Mouse (Mus musculus): ENCODE data around the gene Acvr1. TPM values are rescaled to one million over a fixed set of nuclear protein-coding genes. Genes with fewer than 3 reads are reported as not detected.

The Acvr1 gene
- polyA plus RNA-seq, 1 experiment from 2014 or later = 7.4 TPM

DNA sequence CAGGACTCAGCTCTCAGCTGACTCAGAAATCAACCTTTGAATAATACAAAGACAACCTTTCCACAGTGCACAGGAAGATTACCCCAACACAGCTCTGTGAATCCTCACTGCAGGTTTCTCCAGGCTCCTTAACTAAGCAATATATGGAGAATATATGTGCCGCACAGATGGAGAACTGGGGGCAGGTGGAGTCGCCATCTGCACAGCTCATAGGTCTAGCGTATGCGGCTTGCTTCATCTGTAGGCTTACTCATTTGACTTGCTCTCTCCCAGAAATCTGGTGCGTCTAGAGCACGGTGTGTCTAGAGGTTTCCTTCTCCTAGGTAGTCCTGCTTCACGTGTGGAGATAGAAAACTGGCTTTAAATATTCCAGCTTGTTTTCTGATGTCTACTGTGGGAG, 134.7 kb downstream of the Acvr1 start:
- Histone ChIP-seq H3K9me3 (ENCODE audit: control insufficient read depth, low read length) (no peaks in the 10 kb centered on the region), H3K4me3 (replicated peaks; ENCODE audit: low read length) (no peak overlapping the region), H3K36me3 (ENCODE audit: control insufficient read depth, insufficient read depth) (no peaks in the 10 kb centered on the region), H3K4me1 (replicated peaks; ENCODE audit: control insufficient read depth, insufficient read depth, low read length) (no peaks in the 10 kb centered on the region; the same call in 1 of the 2 replicates), H3K27me3 (replicated peaks; ENCODE audit: control insufficient read depth, insufficient read depth, low read length) (no peaks in the 10 kb centered on the region), H3K9ac (replicated peaks; ENCODE audit: low read depth, low read length) (no peak overlapping the region), H3K4me2 (ENCODE audit: low read length) (no peak overlapping the region), H3K27ac (ENCODE audit: low read length) (no peak overlapping the region)
- 78% methylated on average over 7 of the region's 7 CpGs for WGBS
- ATAC-seq = peak; percentile 62

DNA sequence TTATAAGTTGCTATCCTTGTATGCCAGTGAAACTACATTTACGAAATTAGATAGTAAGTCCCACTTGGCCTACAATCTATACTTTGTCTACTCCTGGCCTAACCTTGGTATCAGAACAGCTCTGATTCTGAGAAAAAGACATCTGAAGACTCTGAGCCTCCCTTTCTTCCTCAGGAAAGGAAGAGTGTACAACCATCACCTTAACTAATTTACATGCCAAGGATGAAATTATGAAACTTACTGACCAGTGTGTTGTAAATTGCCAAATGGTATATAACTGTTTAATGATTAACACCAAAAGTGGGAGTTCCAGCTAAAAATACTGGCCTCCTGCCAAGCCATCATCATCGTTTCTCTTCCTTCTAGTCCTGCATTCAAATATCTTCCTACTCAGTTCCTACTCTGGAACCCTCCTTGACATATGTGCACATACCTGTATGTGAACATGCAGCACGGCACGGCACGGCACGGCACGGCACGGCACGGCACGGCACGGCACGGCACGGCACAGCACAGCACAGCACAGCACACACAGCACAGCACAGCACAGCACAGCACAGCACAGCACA, 141.4 kb downstream of the Acvr1 start:
- H3K4me1 ChIP-seq (replicated peaks; ENCODE audit: control insufficient read depth, insufficient read depth, low read length) = no peaks in the 10 kb centered on the region
- no peak overlapping the region for H3K4me3 ChIP-seq (replicated peaks; ENCODE audit: low read length)
- H3K9me3 ChIP-seq (ENCODE audit: control insufficient read depth, low read length) = no peaks in the 10 kb centered on the region
- no peak for ATAC-seq
- H3K27me3 ChIP-seq (replicated peaks; ENCODE audit: control insufficient read depth, insufficient read depth, low read length) = no peaks in the 10 kb centered on the region
- no peak overlapping the region for H3K4me2 ChIP-seq (ENCODE audit: low read length)
- no peak overlapping the region for H3K27ac ChIP-seq (ENCODE audit: low read length)
- WGBS = 94% methylated on average over 13 of the region's 13 CpGs
- no peaks in the 10 kb centered on the region for H3K36me3 ChIP-seq (ENCODE audit: control insufficient read depth, insufficient read depth)
- no peak overlapping the region for H3K9ac ChIP-seq (replicated peaks; ENCODE audit: low read depth, low read length)

DNA sequence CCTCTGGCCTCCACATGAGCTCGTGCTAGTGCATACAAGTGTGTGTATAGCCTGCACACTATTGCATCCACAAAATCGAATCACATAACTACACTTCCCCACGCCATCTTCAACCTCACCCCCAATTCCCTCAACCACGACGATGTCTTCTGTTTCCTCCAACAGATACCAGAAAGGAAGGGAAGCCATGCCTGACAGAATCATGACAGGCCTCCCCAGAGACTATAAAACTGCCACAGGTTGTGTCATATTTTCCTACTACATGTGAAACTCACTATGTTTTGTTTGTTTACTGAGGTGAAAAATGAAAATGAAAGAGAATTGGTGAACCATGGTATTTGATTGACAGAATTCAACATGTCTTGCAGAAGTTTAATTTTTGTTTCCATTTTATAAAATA, 143.6 kb downstream of the Acvr1 start:
- WGBS = 91% methylated on average over 5 of the region's 5 CpGs
- Histone ChIP-seq H3K9ac (replicated peaks; ENCODE audit: low read depth, low read length) (no peak overlapping the region), H3K9me3 (ENCODE audit: control insufficient read depth, low read length) (no peaks in the 10 kb centered on the region), H3K4me2 (ENCODE audit: low read length) (no peak overlapping the region), H3K27ac (ENCODE audit: low read length) (no peak overlapping the region), H3K4me3 (replicated peaks; ENCODE audit: low read length) (no peak overlapping the region), H3K36me3 (ENCODE audit: control insufficient read depth, insufficient read depth) (no peaks in the 10 kb centered on the region), H3K4me1 (replicated peaks; ENCODE audit: control insufficient read depth, insufficient read depth, low read length) (no peaks in the 10 kb centered on the region), H3K27me3 (replicated peaks; ENCODE audit: control insufficient read depth, insufficient read depth, low read length) (no peaks in the 10 kb centered on the region)
- no peak for ATAC-seq

DNA sequence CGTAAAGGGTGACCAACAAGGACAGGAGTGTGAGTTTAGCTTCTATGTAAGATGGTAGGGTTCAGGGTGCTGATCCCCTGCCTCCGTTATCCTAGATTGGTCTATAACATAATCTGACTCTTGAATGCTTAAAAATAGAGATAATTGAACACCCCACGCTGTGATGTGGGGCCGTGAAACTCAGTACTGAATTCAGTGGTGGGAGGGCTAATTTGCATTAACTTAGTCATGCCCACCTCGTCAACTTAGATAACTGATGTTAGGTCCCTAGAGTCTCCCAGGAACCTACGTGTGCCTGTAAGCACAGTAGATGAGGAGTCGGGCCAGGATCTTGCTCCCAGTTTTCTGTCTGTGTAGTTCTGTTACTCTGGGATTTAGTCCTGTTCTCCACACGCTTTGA, 147.4 kb downstream of the Acvr1 start:
- H3K4me1 ChIP-seq (replicated peaks; ENCODE audit: control insufficient read depth, insufficient read depth, low read length) = no peaks in the 10 kb centered on the region
- no peak overlapping the region for H3K4me3 ChIP-seq (replicated peaks; ENCODE audit: low read length)
- H3K9ac ChIP-seq (replicated peaks; ENCODE audit: low read depth, low read length) = no peak overlapping the region
- H3K27ac ChIP-seq (ENCODE audit: low read length) = no peak overlapping the region
- no peak for ATAC-seq
- no peaks in the 10 kb centered on the region for H3K36me3 ChIP-seq (ENCODE audit: control insufficient read depth, insufficient read depth)
- H3K9me3 ChIP-seq (ENCODE audit: control insufficient read depth, low read length) = no peaks in the 10 kb centered on the region
- 81% methylated on average over 8 of the region's 8 CpGs for WGBS
- no peaks in the 10 kb centered on the region for H3K27me3 ChIP-seq (replicated peaks; ENCODE audit: control insufficient read depth, insufficient read depth, low read length)
- no peak overlapping the region for H3K4me2 ChIP-seq (ENCODE audit: low read length)

DNA sequence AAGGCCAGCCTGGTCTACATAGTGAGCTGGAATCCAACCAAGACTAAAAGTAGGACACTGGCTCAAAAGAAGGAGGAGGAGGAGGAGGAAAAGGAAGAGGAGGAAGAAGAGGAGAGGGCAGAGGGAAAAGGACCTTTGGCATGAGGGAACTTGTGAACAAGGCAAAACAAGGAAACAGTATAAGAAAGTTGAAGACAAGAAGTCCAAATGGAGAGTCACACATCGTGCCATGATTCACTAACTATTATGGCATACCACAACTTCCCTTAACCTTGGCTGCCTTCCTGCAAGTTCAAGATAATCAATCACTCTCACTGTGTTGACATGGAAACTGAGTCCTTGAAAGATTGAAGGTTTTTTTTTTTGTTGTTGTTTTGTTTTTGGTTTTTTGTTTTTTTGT, 148.8 kb downstream of the Acvr1 start:
- Histone ChIP-seq H3K4me2 (ENCODE audit: low read length) (no peak overlapping the region), H3K9ac (replicated peaks; ENCODE audit: low read depth, low read length) (no peak overlapping the region), H3K9me3 (ENCODE audit: control insufficient read depth, low read length) (no peaks in the 10 kb centered on the region), H3K27ac (ENCODE audit: low read length) (no peak overlapping the region), H3K4me1 (replicated peaks; ENCODE audit: control insufficient read depth, insufficient read depth, low read length) (no peaks in the 10 kb centered on the region), H3K4me3 (replicated peaks; ENCODE audit: low read length) (no peak overlapping the region), H3K36me3 (ENCODE audit: control insufficient read depth, insufficient read depth) (no peaks in the 10 kb centered on the region), H3K27me3 (replicated peaks; ENCODE audit: control insufficient read depth, insufficient read depth, low read length) (no peaks in the 10 kb centered on the region)
- no peak for ATAC-seq
- 100% methylated on average over 1 of the region's 1 CpGs for WGBS

DNA sequence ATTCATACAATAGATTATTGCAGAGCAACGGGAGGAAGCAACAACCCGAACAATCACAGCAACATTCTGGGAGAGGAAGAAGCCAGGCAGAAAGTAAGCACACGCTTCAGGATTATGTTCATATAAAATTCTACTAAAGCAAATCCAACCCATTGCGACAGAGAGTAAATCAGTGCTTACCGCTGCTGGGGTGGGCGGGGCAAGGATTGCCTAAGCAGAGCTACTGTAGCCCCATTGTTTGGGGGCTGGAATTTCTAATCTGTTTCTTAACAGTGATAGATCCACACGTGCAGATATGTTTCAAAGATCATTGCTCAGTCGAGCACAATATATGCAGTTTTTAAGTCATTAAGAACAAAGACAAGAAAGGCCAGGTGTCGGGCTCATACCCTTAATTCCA, 149.3 kb downstream of the Acvr1 start:
- H3K27me3 ChIP-seq (replicated peaks; ENCODE audit: control insufficient read depth, insufficient read depth, low read length) = no peaks in the 10 kb centered on the region
- H3K9me3 ChIP-seq (ENCODE audit: control insufficient read depth, low read length) = no peaks in the 10 kb centered on the region
- H3K4me2 ChIP-seq (ENCODE audit: low read length) = no peak overlapping the region
- H3K27ac ChIP-seq (ENCODE audit: low read length) = no peak overlapping the region
- no peak for ATAC-seq
- H3K4me1 ChIP-seq (replicated peaks; ENCODE audit: control insufficient read depth, insufficient read depth, low read length) = no peaks in the 10 kb centered on the region
- H3K9ac ChIP-seq (replicated peaks; ENCODE audit: low read depth, low read length) = no peak overlapping the region
- no peak overlapping the region for H3K4me3 ChIP-seq (replicated peaks; ENCODE audit: low read length)
- 82% methylated on average over 9 of the region's 9 CpGs for WGBS
- H3K36me3 ChIP-seq (ENCODE audit: control insufficient read depth, insufficient read depth) = no peaks in the 10 kb centered on the region

DNA sequence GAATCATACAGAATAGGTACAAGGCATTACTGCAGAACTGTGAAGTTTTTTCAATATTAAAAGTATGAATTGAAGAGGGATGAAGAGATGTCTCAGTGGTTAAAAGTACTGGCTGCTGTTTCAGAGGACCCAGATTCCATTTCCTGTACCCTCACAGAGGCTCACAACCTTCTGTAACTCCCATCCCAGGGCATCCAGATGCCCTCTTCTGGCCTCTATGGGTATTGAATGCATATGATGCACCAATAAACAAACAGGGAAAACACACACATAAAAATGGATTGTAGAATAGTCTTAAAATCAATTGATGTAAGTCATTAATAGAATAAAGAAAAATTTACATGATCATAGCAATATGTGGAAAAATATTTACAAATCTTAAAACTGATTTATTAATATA, 151.9 kb downstream of the Acvr1 start:
- H3K9ac ChIP-seq (replicated peaks; ENCODE audit: low read depth, low read length) = no peak overlapping the region
- no peaks in the 10 kb centered on the region for H3K4me1 ChIP-seq (replicated peaks; ENCODE audit: control insufficient read depth, insufficient read depth, low read length)
- ATAC-seq = no peak
- H3K9me3 ChIP-seq (ENCODE audit: control insufficient read depth, low read length) = no peaks in the 10 kb centered on the region
- no peak overlapping the region for H3K27ac ChIP-seq (ENCODE audit: low read length)
- no peaks in the 10 kb centered on the region for H3K36me3 ChIP-seq (ENCODE audit: control insufficient read depth, insufficient read depth)
- H3K27me3 ChIP-seq (replicated peaks; ENCODE audit: control insufficient read depth, insufficient read depth, low read length) = no peaks in the 10 kb centered on the region
- no peak overlapping the region for H3K4me2 ChIP-seq (ENCODE audit: low read length)
- H3K4me3 ChIP-seq (replicated peaks; ENCODE audit: low read length) = no peak overlapping the region

DNA sequence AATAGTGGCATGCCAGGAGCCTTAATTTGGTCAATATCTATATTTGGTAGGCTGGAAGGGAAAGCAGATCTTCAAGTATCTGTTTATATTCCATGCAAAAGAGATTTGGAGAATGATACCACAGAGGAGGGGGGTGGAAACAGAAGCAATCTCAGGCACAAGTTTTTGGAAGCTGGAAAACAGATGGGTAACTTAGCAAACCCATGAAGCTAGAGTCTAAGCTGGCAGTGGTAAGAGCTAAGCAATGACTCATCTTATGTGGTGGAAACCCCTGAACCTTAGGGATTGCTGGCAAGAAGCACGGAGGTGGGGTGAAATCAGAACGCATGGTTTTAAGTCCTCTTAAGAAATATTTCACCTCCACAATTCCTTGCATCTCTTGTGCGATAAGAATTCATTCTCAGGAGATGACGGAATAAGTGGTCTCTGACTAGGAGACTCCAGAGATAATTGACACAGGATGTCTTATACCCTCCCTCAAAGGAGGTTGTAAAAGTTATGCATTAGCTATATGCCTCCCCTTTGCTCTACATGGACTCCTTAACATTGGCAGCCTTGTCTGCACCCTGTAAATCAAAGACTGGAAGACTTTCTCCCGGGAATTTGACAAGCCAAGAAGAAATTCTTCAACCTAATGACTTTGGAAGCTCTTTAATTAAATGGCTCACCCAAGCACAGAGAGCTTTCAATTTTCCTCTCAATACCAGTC, 157.9 kb downstream of the Acvr1 start:
- no peak for ATAC-seq
- WGBS = 84% methylated on average over 5 of the region's 5 CpGs
- no peaks in the 10 kb centered on the region for H3K36me3 ChIP-seq (ENCODE audit: control insufficient read depth, insufficient read depth)

DNA sequence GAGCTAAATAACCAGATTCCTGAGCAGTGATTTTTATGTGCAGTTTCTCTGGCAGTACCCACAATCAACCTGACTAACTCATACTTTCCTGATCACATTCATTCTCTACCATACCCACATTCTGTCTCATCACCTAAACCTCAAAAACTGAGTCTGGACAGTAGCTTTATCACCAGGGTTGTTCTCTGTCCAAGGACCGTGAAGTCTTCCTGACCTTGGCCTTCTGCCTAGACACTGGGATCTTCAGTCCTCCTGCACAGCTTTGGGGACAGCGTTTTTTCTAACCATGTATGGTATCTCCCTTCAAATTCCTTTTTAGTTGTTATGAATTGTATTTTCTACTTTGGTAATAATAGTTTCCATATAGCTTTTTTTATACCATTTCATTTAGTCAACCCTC, 163.5 kb downstream of the Acvr1 start:
- ATAC-seq = no peak
- Histone ChIP-seq H3K4me3 (replicated peaks; ENCODE audit: low read length) (no peak overlapping the region), H3K9me3 (ENCODE audit: control insufficient read depth, low read length) (no peaks in the 10 kb centered on the region), H3K4me2 (ENCODE audit: low read length) (no peak overlapping the region), H3K4me1 (replicated peaks; ENCODE audit: control insufficient read depth, insufficient read depth, low read length) (no peaks in the 10 kb centered on the region), H3K27ac (ENCODE audit: low read length) (no peak overlapping the region), H3K27me3 (replicated peaks; ENCODE audit: control insufficient read depth, insufficient read depth, low read length) (no peaks in the 10 kb centered on the region), H3K36me3 (ENCODE audit: control insufficient read depth, insufficient read depth) (no peaks in the 10 kb centered on the region), H3K9ac (replicated peaks; ENCODE audit: low read depth, low read length) (no peak overlapping the region)
- 91% methylated on average over 2 of the region's 2 CpGs for WGBS

More for the DNA sequence above, 157.9 kb downstream of the Acvr1 start:
- H3K4me2 ChIP-seq (ENCODE audit: low read length) = no peak overlapping the region
- no peaks in the 10 kb centered on the region for H3K27me3 ChIP-seq (replicated peaks; ENCODE audit: control insufficient read depth, insufficient read depth, low read length)
- no peak overlapping the region for H3K9ac ChIP-seq (replicated peaks; ENCODE audit: low read depth, low read length)
- no peak overlapping the region for H3K27ac ChIP-seq (ENCODE audit: low read length)
- no peaks in the 10 kb centered on the region for H3K4me1 ChIP-seq (replicated peaks; ENCODE audit: control insufficient read depth, insufficient read depth, low read length)
- no peaks in the 10 kb centered on the region for H3K9me3 ChIP-seq (ENCODE audit: control insufficient read depth, low read length)
- no peak overlapping the region for H3K4me3 ChIP-seq (replicated peaks; ENCODE audit: low read length)

DNA sequence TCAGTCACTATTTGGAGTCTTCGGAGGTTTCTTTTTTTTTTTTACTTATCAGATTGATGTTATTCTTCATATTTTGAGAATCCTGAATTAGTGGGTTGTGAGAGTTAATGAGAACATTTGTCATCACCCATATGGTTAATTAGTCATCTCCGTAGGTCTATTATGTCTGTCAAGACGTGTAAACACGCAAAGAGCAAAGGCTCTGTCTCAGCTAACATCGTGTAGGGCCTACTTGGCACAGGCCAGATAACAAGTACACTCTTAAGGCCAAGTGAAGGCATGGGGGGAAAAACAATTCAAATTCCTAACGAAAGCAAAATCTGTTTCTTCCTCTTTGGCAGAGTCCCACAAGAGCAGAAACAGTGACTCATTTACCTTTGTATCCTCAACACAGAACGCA, 178.4 kb downstream of the Acvr1 start:
- H3K4me1 ChIP-seq (replicated peaks; ENCODE audit: control insufficient read depth, insufficient read depth, low read length) = peaks cover 2% of the 10 kb centered on the region; the same call in 1 of the 2 replicates
- H3K4me3 ChIP-seq (replicated peaks; ENCODE audit: low read length) = no peak overlapping the region
- H3K9ac ChIP-seq (replicated peaks; ENCODE audit: low read depth, low read length) = no peak overlapping the region
- no peaks in the 10 kb centered on the region for H3K36me3 ChIP-seq (ENCODE audit: control insufficient read depth, insufficient read depth)
- peak; percentile 72 for ATAC-seq
- no peak overlapping the region for H3K27ac ChIP-seq (ENCODE audit: low read length)
- no peaks in the 10 kb centered on the region for H3K27me3 ChIP-seq (replicated peaks; ENCODE audit: control insufficient read depth, insufficient read depth, low read length)
- WGBS = 37% methylated on average over 7 of the region's 7 CpGs
- no peaks in the 10 kb centered on the region for H3K9me3 ChIP-seq (ENCODE audit: control insufficient read depth, low read length)
- H3K4me2 ChIP-seq (ENCODE audit: low read length) = no peak overlapping the region

All from forebrain, embryonic 16.5 days (tissue).